Mouse (Mus musculus): ENCODE measurements around the gene Tlk2. TPM values are rescaled to one million over a fixed set of nuclear protein-coding genes. Genes with fewer than 3 reads are reported as not detected.

The Tlk2 gene
- polyA plus RNA-seq, 1 experiment, result 262 TPM

GRCm38 (mm10) chr11:105149353-105149752 lies 29.3 kb upstream of the Tlk2 start:
- Histone ChIP-seq H3K27ac (ENCODE audit: insufficient read depth, low read depth, low read length) (no peak overlapping the region), H3K4me1 (ENCODE audit: control insufficient read depth, insufficient read depth, low read length) (peaks cover 7% of the 10 kb centered on the region; the same call in 1 of the 2 replicates), H3K4me3 (ENCODE audit: insufficient read depth, low read depth, low read length) (no peak overlapping the region)
- WGBS, result 84% methylated on average over 3 of the region's 3 CpGs
- no peak for TF ChIP-seq CTCF (IDR thresholded peaks at IDR 0.05; ENCODE audit: insufficient read depth, low read depth, low read length)
- TF ChIP-seq POLR2A (IDR thresholded peaks at IDR 0.05; ENCODE audit: insufficient read depth, low read depth, low read length), result no peak

GRCm38 (mm10) chr11:105149766-105150165 lies 28.8 kb upstream of the Tlk2 start:
- no peak overlapping the region for H3K27ac ChIP-seq (ENCODE audit: insufficient read depth, low read depth, low read length)
- 96% methylated on average over 1 of the region's 1 CpGs for WGBS
- TF ChIP-seq CTCF (IDR thresholded peaks at IDR 0.05; ENCODE audit: insufficient read depth, low read depth, low read length) (no peak), POLR2A (IDR thresholded peaks at IDR 0.05; ENCODE audit: insufficient read depth, low read depth, low read length) (no peak)

DNA sequence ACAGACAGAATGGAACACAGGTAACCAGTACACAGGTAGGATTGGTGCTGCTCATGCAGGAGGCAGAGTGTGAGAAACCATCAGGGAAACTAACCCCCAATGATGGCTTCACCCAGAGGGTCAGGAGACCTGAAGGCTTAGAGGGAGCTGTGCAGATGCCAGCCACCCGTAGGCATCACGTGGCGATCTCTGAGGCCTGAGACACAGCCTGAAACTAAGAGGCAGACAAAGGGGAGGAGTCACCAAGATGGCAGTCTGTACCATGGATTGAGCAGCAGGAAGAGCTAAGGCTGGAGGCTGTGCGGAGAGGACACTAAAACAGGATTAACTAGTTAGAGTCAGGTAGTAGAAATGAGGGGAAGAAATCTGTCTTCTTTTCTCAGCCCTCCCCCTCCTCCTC lies 27.9 kb upstream of the Tlk2 start:
- Histone ChIP-seq H3K4me1 (ENCODE audit: control insufficient read depth, insufficient read depth, low read length) (peaks cover 7% of the 10 kb centered on the region; the same call in 1 of the 2 replicates), H3K4me3 (ENCODE audit: insufficient read depth, low read depth, low read length) (no peak overlapping the region), H3K27ac (ENCODE audit: insufficient read depth, low read depth, low read length) (no peak overlapping the region)
- 58% methylated on average over 4 of the region's 4 CpGs for WGBS
- no peak for TF ChIP-seq POLR2A (IDR thresholded peaks at IDR 0.05; ENCODE audit: insufficient read depth, low read depth, low read length)
- no peak for TF ChIP-seq CTCF (IDR thresholded peaks at IDR 0.05; ENCODE audit: insufficient read depth, low read depth, low read length)

More at GRCm38 (mm10) chr11:105149766-105150165, 28.8 kb upstream of the Tlk2 start:
- no peak overlapping the region for H3K4me3 ChIP-seq (ENCODE audit: insufficient read depth, low read depth, low read length)
- H3K4me1 ChIP-seq (ENCODE audit: control insufficient read depth, insufficient read depth, low read length), result peaks cover 7% of the 10 kb centered on the region; the same call in 1 of the 2 replicates

DNA sequence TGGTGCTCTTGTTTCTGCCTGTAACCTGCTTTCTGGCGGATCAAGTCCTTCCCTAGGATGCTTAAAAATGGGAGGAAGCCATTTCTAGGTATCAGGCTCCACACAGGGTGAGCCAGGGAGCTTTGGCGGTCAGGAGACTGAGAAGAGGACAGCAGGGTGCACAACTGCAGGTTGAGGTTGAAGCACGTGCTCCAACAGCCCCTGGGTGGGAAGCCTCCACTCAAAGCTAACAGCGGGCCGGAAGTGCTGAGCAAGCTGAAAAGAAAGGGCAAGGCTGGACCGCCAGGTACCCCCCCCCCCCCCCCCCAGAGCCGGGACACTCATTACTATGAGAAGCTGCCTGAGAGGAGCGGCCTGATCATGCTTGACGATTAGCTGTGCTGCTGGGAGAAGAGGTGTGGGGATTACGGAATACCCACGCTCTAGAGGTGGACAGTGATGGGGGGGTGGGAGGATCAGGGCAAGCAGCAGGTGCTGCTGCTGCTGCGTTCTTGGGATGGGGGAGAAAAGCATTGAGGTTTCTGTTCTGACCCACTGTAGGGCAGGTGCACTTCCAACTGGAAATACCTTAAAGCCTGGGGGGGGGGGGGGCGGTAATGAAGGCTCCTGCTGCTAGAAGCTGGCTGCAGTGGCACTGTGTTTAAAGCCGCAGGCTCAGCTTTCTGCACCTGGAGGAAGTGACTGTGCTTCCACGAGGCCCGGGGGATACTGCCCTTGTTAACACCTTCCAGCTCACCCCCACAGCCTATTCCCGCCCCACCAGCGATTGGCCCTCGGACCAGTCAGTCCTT lies 27.2 kb upstream of the Tlk2 start:
- Histone ChIP-seq H3K27ac (ENCODE audit: insufficient read depth, low read depth, low read length) (no peak overlapping the region), H3K4me1 (ENCODE audit: control insufficient read depth, insufficient read depth, low read length) (peaks cover 7% of the 10 kb centered on the region; the same call in 1 of the 2 replicates), H3K4me3 (ENCODE audit: insufficient read depth, low read depth, low read length) (no peak overlapping the region)
- no peak for TF ChIP-seq CTCF (IDR thresholded peaks at IDR 0.05; ENCODE audit: insufficient read depth, low read depth, low read length)
- no peak for TF ChIP-seq POLR2A (IDR thresholded peaks at IDR 0.05; ENCODE audit: insufficient read depth, low read depth, low read length)
- WGBS, result 34% methylated on average over 19 of the region's 19 CpGs

GRCm38 (mm10) chr11:105152017-105152300 lies 26.6 kb upstream of the Tlk2 start:
- peaks cover 7% of the 10 kb centered on the region; the same call in 1 of the 2 replicates for H3K4me1 ChIP-seq (ENCODE audit: control insufficient read depth, insufficient read depth, low read length)
- no peak overlapping the region for H3K4me3 ChIP-seq (ENCODE audit: insufficient read depth, low read depth, low read length)
- 80% methylated on average over 3 of the region's 4 CpGs for WGBS
- no peak for TF ChIP-seq CTCF (IDR thresholded peaks at IDR 0.05; ENCODE audit: insufficient read depth, low read depth, low read length)
- TF ChIP-seq POLR2A (IDR thresholded peaks at IDR 0.05; ENCODE audit: insufficient read depth, low read depth, low read length), result no peak
- no peak overlapping the region for H3K27ac ChIP-seq (ENCODE audit: insufficient read depth, low read depth, low read length)

GRCm38 (mm10) chr11:105152357-105152899 lies 26.2 kb upstream of the Tlk2 start:
- 87% methylated on average over 11 of the region's 11 CpGs for WGBS
- H3K27ac ChIP-seq (ENCODE audit: insufficient read depth, low read depth, low read length), result no peak overlapping the region
- TF ChIP-seq POLR2A (IDR thresholded peaks at IDR 0.05; ENCODE audit: insufficient read depth, low read depth, low read length) (no peak), CTCF (IDR thresholded peaks at IDR 0.05; ENCODE audit: insufficient read depth, low read depth, low read length) (no peak)
- no peak overlapping the region for H3K4me3 ChIP-seq (ENCODE audit: insufficient read depth, low read depth, low read length)
- H3K4me1 ChIP-seq (ENCODE audit: control insufficient read depth, insufficient read depth, low read length), result peaks cover 7% of the 10 kb centered on the region; the same call in 1 of the 2 replicates

DNA sequence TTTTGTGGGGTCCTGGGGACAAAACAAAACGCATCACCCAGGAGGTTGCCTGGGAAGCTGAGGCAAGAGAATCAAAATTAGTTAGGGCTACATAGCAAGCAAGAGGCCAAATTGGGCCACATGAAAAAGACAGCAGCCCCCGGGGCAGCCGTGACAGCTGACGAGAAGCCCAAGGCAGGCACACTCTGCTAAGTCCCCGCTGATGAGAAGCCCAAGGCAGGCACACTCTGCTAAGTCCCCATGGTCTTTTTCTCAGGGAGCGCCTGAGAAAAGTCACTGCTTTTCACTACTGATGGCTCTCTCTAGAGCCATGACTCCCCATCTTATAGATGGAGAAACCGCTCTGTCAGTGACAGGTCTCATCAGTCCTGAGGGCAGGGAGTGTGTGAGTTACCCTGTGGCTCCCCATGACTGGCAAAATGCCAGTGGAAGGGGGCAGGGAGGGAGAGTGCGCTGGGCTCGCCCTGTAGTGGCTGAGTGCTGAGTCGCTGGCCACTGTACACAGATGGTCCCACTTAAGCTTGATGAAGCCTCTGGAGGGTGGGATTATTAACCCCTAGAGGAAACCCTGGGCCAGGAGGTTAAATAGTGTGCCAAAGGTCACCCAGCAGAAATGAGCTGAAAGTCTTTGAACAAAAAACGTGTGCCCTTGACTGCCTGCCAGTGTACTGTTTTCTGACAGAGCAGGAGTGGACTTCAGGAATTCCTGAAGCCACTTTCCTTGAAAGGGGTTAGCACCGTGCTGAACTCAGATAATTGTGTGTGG lies 25.4 kb upstream of the Tlk2 start:
- H3K4me1 ChIP-seq (ENCODE audit: control insufficient read depth, insufficient read depth, low read length), result peaks cover 7% of the 10 kb centered on the region; the same call in 1 of the 2 replicates
- H3K27ac ChIP-seq (ENCODE audit: insufficient read depth, low read depth, low read length), result no peak overlapping the region
- TF ChIP-seq POLR2A (IDR thresholded peaks at IDR 0.05; ENCODE audit: insufficient read depth, low read depth, low read length) (no peak), CTCF (IDR thresholded peaks at IDR 0.05; ENCODE audit: insufficient read depth, low read depth, low read length) (no peak)
- 31% methylated on average over 12 of the region's 12 CpGs for WGBS
- H3K4me3 ChIP-seq (ENCODE audit: insufficient read depth, low read depth, low read length), result no peak overlapping the region

DNA sequence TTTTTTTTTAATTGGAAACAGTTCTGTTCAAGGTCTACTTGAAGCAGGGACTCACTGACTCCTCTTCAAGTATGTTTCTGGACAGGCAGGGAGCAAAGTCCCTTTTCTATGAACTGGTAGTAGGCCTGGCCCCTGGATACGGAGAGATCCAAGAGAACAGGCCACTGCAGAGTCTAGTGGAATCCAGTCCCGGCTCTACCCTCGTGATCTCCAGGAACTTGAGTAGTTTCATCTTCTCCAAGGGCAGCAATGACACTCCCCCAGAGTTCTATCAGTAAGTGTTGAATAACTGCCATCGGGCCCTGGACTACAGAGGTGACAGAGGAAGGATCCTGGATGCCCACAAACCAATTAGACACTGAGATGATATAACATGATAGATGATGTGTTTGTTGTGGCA lies 22.7 kb upstream of the Tlk2 start:
- TF ChIP-seq POLR2A (IDR thresholded peaks at IDR 0.05; ENCODE audit: insufficient read depth, low read depth, low read length) (no peak), CTCF (IDR thresholded peaks at IDR 0.05; ENCODE audit: insufficient read depth, low read depth, low read length) (no peak)
- no peak overlapping the region for H3K27ac ChIP-seq (ENCODE audit: insufficient read depth, low read depth, low read length)
- peaks cover 7% of the 10 kb centered on the region; the same call in 1 of the 2 replicates for H3K4me1 ChIP-seq (ENCODE audit: control insufficient read depth, insufficient read depth, low read length)
- 80% methylated on average over 4 of the region's 4 CpGs for WGBS
- no peak overlapping the region for H3K4me3 ChIP-seq (ENCODE audit: insufficient read depth, low read depth, low read length)

All from olfactory bulb, adult 2 months (tissue).